28 mouse cellular contexts compared by ENCODE assay signal in the genomic region with DNA sequence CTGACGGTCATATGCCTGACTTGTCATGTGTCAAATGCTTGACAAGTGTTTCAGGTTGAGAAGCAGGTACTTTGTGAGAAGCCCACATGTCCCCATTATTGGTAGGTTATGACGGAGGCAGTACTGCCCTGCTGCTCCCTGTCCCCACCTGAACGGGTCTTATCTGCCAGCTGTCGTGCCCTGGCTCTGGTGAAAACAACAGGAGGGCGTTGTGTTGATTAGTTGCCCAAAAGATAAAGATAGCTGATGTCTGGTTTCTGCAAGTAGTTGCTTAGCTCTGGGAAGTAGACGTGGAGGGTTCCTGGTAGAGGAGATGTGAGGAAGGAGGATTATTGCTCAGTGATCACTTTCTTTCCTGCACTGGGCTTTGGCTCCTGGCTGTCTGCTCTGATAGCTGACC.
"Had no signal": no experiment of that assay in that cellular context is flagged by ENCODE, and none has a peak within 500 bp of the region (broad histone marks: within the 10 kb centered on the region; RNA-seq: fewer than 3 reads in every experiment).

No protein-coding gene starts in this region.

- H3K9ac ChIP-seq: embryonic facial prominence, embryonic 12.5 days; embryonic facial prominence, embryonic 13.5 days; embryonic facial prominence, embryonic 15.5 days; forebrain, embryonic 12.5 days; forebrain, embryonic 13.5 days; forebrain, embryonic 15.5 days; forebrain, postnatal 0 days had no signal

- H3K9me3 ChIP-seq: embryonic facial prominence, embryonic 10.5 days; embryonic facial prominence, embryonic 12.5 days; embryonic facial prominence, embryonic 13.5 days; embryonic facial prominence, embryonic 15.5 days; forebrain, embryonic 10.5 days; forebrain, embryonic 12.5 days; forebrain, embryonic 13.5 days; forebrain, embryonic 15.5 days had no signal

- H3K27me3 ChIP-seq: embryonic facial prominence, embryonic 12.5 days; embryonic facial prominence, embryonic 13.5 days; embryonic facial prominence, embryonic 15.5 days; forebrain, embryonic 12.5 days; forebrain, embryonic 13.5 days; forebrain, embryonic 15.5 days had no signal

- ATAC-seq: forebrain, embryonic 13.5 days; forebrain, embryonic 14.5 days; forebrain, embryonic 15.5 days; forebrain, embryonic 16.5 days; forebrain, postnatal 0 days had no signal

- H3K27ac ChIP-seq: embryonic facial prominence, embryonic 10.5 days; embryonic facial prominence, embryonic 12.5 days; embryonic facial prominence, embryonic 13.5 days; embryonic facial prominence, embryonic 15.5 days; forebrain, embryonic 10.5 days; forebrain, embryonic 12.5 days; forebrain, embryonic 13.5 days; forebrain, embryonic 15.5 days; gastrocnemius, adult 2 months; heart, adult 2 months had no signal

- H3K4me3 ChIP-seq: embryonic facial prominence, embryonic 10.5 days; embryonic facial prominence, embryonic 12.5 days; embryonic facial prominence, embryonic 13.5 days; embryonic facial prominence, embryonic 15.5 days; erythroblast, embryonic 14.5 days; forebrain, embryonic 10.5 days; forebrain, embryonic 12.5 days; forebrain, embryonic 13.5 days; forebrain, embryonic 15.5 days; gastrocnemius, adult 2 months; heart, adult 2 months had no signal

- DNase-seq: cerebellum, adult 8-10 months; cerebellum, adult 9-10 months; cerebellum, adult 9-11 months; cerebellum, postnatal 10 days; cerebellum, postnatal 14 days; cerebellum, postnatal 25 days; cerebellum, postnatal 36 days; embryo, embryonic 11 days; forebrain, postnatal 0 days; gastrocnemius, adult 2 months; gastrocnemius, postnatal 10 days; gastrocnemius, postnatal 14 days; gastrocnemius, postnatal 25 days; gastrocnemius, postnatal 36 days; heart, adult 11 months; heart, adult 18-20 months; heart, adult 2 months had no signal
